Mouse (Mus musculus) heart, adult 2 months (tissue): ENCODE measurements at regions not wholly inside any gene's neighbourhood (a gene's known extent, or its start where the extent isn't known, plus 50 kb on each side); places are given as distances from the start of the nearest gene placed in this dataset.

Source experiments
- CTCF ChIP-seq: fragments of 200-600 bp; IDR thresholded peaks from 2 replicates; pipeline ENCODE4 v1.8.1; 2022; ENCODE audit warnings: antibody characterized with exemption, mild to moderate bottlenecking, moderate library complexity
- EP300 ChIP-seq: fragments of 200-500 bp; IDR thresholded peaks from 2 replicates; pipeline ENCODE4 v1.6.1; 2011; ENCODE audit warnings: low read depth, low read length, control low read depth; ENCODE audit not compliant: insufficient read depth

DNA sequence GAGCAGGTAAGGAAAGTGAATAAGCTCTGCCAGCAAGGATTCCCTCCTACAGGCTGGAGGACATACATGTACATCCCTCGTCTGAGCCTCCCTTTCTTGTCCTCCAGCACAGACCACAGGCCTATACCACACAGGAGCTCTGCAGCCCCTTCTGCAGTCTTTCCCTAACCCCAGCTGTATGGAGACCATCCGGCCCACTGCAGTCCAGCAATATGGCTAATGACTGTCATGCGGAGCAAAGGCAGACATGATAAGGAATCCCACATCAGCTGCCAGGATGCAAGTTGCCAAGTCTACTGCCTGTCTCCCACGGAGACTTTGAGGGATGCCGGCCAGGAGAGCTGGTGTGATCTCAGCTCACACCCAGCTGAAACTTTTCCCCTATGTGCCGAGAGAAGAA is 50.5 kb upstream of the Man2a1 start:
- TF ChIP-seq CTCF, result no peak
- no peak for TF ChIP-seq EP300
